Mouse (Mus musculus): ENCODE results near the gene Kif1b.
"Not testable (repeated sequence)": the region's sequence is repeated elsewhere in the genome, so short reads cannot be mapped to it uniquely, and the experiment has no call there.

Gene Kif1b

GRCm38 (mm10) chr4:149169926-149170325 is 137.6 kb downstream of the Kif1b start:
- DNase-seq (ENCODE audit: low spot score): not testable (repeated sequence)

- DNase-seq (ENCODE audit: low spot score): no peak
These were observed 139.5 kb downstream of the Kif1b start for GRCm38 (mm10) chr4:149168016-149168415.

- DNase-seq (ENCODE audit: low spot score): peak; percentile 49
These were observed 140.4 kb downstream of the Kif1b start for GRCm38 (mm10) chr4:149166957-149167611.

- DNase-seq (ENCODE audit: low spot score): peak; percentile 99
These were observed 141.1 kb downstream of the Kif1b start, which contains the start of gene Pgd for GRCm38 (mm10) chr4:149166215-149166946. TSS of gene Pgd (minus strand) at chr4:149166771.

- DNase-seq (ENCODE audit: low spot score): no peak
These were observed 143.3 kb downstream of the Kif1b start for GRCm38 (mm10) chr4:149164150-149164549.

GRCm38 (mm10) chr4:149163196-149163595 is 144.3 kb downstream of the Kif1b start:
- DNase-seq (ENCODE audit: low spot score): no peak

GRCm38 (mm10) chr4:149161166-149161565 is 146.3 kb downstream of the Kif1b start:
- DNase-seq (ENCODE audit: low spot score): no peak

GRCm38 (mm10) chr4:149159891-149160290 is 147.6 kb downstream of the Kif1b start:
- no peak for DNase-seq (ENCODE audit: low spot score)

- no peak for DNase-seq (ENCODE audit: low spot score)
These were observed 148.3 kb downstream of the Kif1b start for GRCm38 (mm10) chr4:149159203-149159602.

- no peak for DNase-seq (ENCODE audit: low spot score)
These were observed 150.0 kb downstream of the Kif1b start for GRCm38 (mm10) chr4:149157415-149157973.

GRCm38 (mm10) chr4:149155711-149156110 is 151.8 kb downstream of the Kif1b start:
- DNase-seq (ENCODE audit: low spot score): no peak

- no peak for DNase-seq (ENCODE audit: low spot score)
These were observed 152.6 kb downstream of the Kif1b start for GRCm38 (mm10) chr4:149154859-149155258.

- DNase-seq (ENCODE audit: low spot score): no peak
These were observed 156.8 kb downstream of the Kif1b start for GRCm38 (mm10) chr4:149150721-149151120.

- no peak for DNase-seq (ENCODE audit: low spot score)
These were observed 157.2 kb downstream of the Kif1b start for GRCm38 (mm10) chr4:149150256-149150655.

- DNase-seq (ENCODE audit: low spot score): no peak
These were observed 157.9 kb downstream of the Kif1b start for GRCm38 (mm10) chr4:149149611-149150010.

- no peak for DNase-seq (ENCODE audit: low spot score)
These were observed 158.3 kb downstream of the Kif1b start for GRCm38 (mm10) chr4:149149196-149149595.

GRCm38 (mm10) chr4:149148084-149148483 is 159.4 kb downstream of the Kif1b start:
- DNase-seq (ENCODE audit: low spot score): no peak

- no peak for DNase-seq (ENCODE audit: low spot score)
These were observed 160.0 kb downstream of the Kif1b start for GRCm38 (mm10) chr4:149147528-149147927.

GRCm38 (mm10) chr4:149145151-149145550 is 162.3 kb downstream of the Kif1b start:
- DNase-seq (ENCODE audit: low spot score): no peak

- DNase-seq (ENCODE audit: low spot score): peak; percentile 72
These were observed 163.0 kb downstream of the Kif1b start for GRCm38 (mm10) chr4:149144459-149144858.

GRCm38 (mm10) chr4:149143594-149143993 is 163.9 kb downstream of the Kif1b start:
- no peak for DNase-seq (ENCODE audit: low spot score)

- no peak for DNase-seq (ENCODE audit: low spot score)
These were observed 169.0 kb downstream of the Kif1b start for GRCm38 (mm10) chr4:149138515-149138914.
